Mouse (Mus musculus) small intestine, adult 2 months (tissue): ENCODE measurements at regions not wholly inside any gene's neighbourhood (a gene's known extent, or its start where the extent isn't known, plus 50 kb on each side); places are given as distances from the start of the nearest gene placed in this dataset.

Source experiments
- CTCF ChIP-seq: fragments of 200-500 bp; IDR thresholded peaks from 2 replicates; pipeline ENCODE4 v1.5.1; 2012; ENCODE audit warnings: low read depth, mild to moderate bottlenecking, control low read depth, inconsistent platforms, low read length, moderate library complexity, mixed read lengths; ENCODE audit not compliant: insufficient replicate concordance, insufficient read length; ENCODE audit errors: extremely low read depth
- POLR2A ChIP-seq: fragments of 200-500 bp; IDR thresholded peaks from 2 replicates; pipeline ENCODE4 v1.6.1; 2012; ENCODE audit warnings: low read depth, mild to moderate bottlenecking, control low read depth, inconsistent platforms, low read length, moderate library complexity

DNA sequence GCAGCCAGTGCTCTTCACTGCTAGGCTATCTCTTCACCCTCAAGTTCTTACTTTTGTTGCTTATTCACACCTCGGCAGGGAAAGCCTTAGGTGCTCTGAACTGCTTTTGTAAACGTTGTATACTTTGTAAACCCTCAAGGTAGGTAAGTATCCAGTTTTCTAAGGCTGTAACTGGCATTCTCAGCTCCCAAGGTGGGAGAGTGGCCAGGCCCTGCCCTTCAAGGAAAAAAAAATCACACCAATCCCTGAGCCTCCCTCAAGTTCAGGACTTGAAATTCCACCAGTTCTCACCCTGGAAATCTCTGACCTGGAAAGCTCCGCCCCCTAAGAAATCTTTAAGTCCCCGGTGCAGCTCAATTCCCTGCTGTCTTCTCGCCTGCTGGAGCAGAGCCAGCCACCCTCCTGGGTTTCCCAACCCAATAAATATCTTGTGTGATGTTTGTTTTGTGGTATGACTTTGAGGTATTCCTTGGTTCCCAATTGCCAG is 188.9 kb downstream of the Unc5cl start:
- no peak for TF ChIP-seq CTCF
- TF ChIP-seq POLR2A, result no peak
